Mouse (Mus musculus) liver, embryonic 11.5 days (tissue): Measurements from ENCODE around the gene Mob2. TPM values are rescaled to one million over a fixed set of nuclear protein-coding genes. Genes with fewer than 3 reads are reported as not detected.

Experiments used
- microRNA-seq: library from miRNA; unstranded; fragments of <30 nt; microRNA quantifications from one replicate; pipeline ENCODE4, GENCODE M21; 2017; ENCODE audit warnings: borderline number of aligned reads
- polyA plus RNA-seq: library from polyadenylated mRNA; unstranded; fragments of >200 nt; fragmentation: Nextera tagmentation; extraction: Ambion mirVana; gene quantifications from 2 replicates; pipeline ENCODE4 v1.2.1, GENCODE M21; 2014

Mob2 gene
- polyA plus RNA-seq, 1 experiment from 2014 or later: 63.1 TPM

Small RNA genes within 50 kb of the gene (microRNA-seq; reads per million reads assigned to microRNA genes)
- not detected for gene Mir3104

Other genes starting within 250 kb of the Mob2 start
- gene Muc5b, start 222.0 kb downstream of the Mob2 start, polyA plus RNA-seq: not detected in 2 replicates
- gene Tollip, start 142.6 kb downstream of the Mob2 start, polyA plus RNA-seq: 37.7 and 41.9 TPM in 2 replicates
- gene Brsk2, start 111.3 kb downstream of the Mob2 start, polyA plus RNA-seq: 0.34 and 0.61 TPM in 2 replicates
- gene Dusp8, start 34.8 kb upstream of the Mob2 start, polyA plus RNA-seq: 2.5 and 2.6 TPM in 2 replicates
- gene Gm45618, start 59.7 kb upstream of the Mob2 start, polyA plus RNA-seq: not detected in 2 replicates
- not detected in 2 replicates for gene Gm39115, start 75.0 kb upstream of the Mob2 start, polyA plus RNA-seq
- not detected in 2 replicates for gene Gm45337, start 83.5 kb upstream of the Mob2 start, polyA plus RNA-seq
- gene Gm29735, start 96.0 kb upstream of the Mob2 start, polyA plus RNA-seq: not detected in 2 replicates
- not detected in 2 replicates for gene Gm4553, start 104.7 kb upstream of the Mob2 start, polyA plus RNA-seq
- gene Krtap5-2, start 114.9 kb upstream of the Mob2 start, polyA plus RNA-seq: not detected in 2 replicates
- not detected in 2 replicates for gene Gm10153, start 129.3 kb upstream of the Mob2 start, polyA plus RNA-seq
- not detected in 2 replicates for gene Krtap5-3, start 140.3 kb upstream of the Mob2 start, polyA plus RNA-seq
- not detected in 2 replicates for gene Gm7579, start 150.8 kb upstream of the Mob2 start, polyA plus RNA-seq
- gene Krtap5-5, start 168.9 kb upstream of the Mob2 start, polyA plus RNA-seq: not detected in 2 replicates
- gene Gm40460, start 180.0 kb upstream of the Mob2 start, polyA plus RNA-seq: not detected in 2 replicates
- gene Gm2431, start 197.3 kb upstream of the Mob2 start, polyA plus RNA-seq: not detected in 2 replicates
- gene Gm4559, start 213.3 kb upstream of the Mob2 start, polyA plus RNA-seq: not detected in 2 replicates
- gene Krtap5-1, start 236.1 kb upstream of the Mob2 start, polyA plus RNA-seq: not detected in 2 replicates
- not detected in 2 replicates for gene Krtap5-4, start 242.5 kb upstream of the Mob2 start, polyA plus RNA-seq